Mouse (Mus musculus): ENCODE data around the gene Cyp4a32. TPM values are rescaled to one million over a fixed set of nuclear protein-coding genes. Genes with fewer than 3 reads are reported as not detected.

Cyp4a32 gene
- polyA plus RNA-seq, 1 experiment = not detected

DNA sequence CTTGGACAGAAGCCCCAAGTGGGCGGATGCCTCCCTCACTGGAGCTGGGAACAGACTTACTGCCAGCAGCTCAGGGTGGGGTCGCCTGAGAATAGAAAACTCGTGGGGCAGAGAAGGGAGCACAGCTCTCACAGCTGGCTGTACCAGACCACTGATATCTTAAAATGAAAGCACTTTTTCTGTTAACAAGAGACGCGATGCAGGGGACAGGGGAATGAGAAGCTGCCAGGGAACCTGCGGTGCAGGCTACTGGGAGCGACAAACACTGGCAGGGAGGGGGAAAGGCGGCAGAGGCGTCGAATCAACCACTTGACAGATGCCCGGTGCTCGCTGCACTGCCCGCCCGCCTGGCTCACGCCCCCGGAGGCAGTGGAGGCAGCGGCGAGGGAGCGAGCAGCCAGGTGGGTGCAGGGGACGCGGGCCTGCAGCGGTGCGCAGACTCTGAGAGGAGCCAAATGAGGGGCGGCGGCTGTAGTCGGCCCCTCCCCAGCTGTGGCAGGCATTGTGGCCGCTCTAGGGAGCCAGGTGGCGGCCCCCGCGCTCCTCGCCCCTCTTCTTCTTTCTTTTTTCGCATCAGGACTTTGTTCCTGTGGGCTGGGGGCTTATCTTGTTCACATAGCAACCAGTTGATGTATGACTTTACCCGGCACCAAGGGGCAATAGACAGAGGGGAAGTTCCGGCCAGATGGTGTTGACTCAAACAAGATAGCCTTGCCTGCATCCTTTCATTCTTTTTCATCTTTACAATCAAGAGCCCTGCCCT, 56.5 kb downstream of the Cyp4a32 start:
- H3K27me3 ChIP-seq (ENCODE audit: control insufficient read depth, insufficient read depth, low read length) = no peaks in the 10 kb centered on the region
- no peak for TF ChIP-seq CTCF (IDR thresholded peaks at IDR 0.05; ENCODE audit: control insufficient read depth, insufficient read depth, insufficient replicate concordance, low read depth, low read length)
- H3K4me3 ChIP-seq (ENCODE audit: control insufficient read depth, low read depth, low read length) = no peak overlapping the region
- H3K36me3 ChIP-seq (ENCODE audit: control insufficient read depth, insufficient read depth, low read length) = no peaks in the 10 kb centered on the region
- no peak overlapping the region for H3K27ac ChIP-seq (ENCODE audit: control insufficient read depth, insufficient read depth, low read depth, low read length)
- no peaks in the 10 kb centered on the region for H3K4me1 ChIP-seq (ENCODE audit: control insufficient read depth, insufficient read depth, low read length)

DNA sequence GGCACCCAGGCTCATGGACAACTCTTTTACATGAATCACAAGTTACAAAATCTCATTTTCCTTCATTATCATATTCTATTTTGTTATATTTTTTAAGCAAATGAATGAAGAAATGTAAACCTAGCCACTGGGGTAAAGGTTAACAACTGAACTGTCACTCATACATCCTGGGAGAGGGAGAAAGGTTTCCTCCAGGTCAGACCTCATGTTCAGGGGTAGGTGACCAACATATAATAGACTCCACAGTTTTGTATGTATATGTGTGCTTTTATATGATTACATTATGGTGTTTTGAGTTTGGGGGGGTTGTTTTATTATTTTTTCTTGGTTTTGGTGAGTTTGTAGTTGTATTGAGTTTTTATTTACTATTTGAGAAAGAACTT, 57.1 kb downstream of the Cyp4a32 start:
- TF ChIP-seq CTCF (IDR thresholded peaks at IDR 0.05; ENCODE audit: control insufficient read depth, insufficient read depth, insufficient replicate concordance, low read depth, low read length) = no peak
- TF ChIP-seq POLR2A (IDR thresholded peaks at IDR 0.05; ENCODE audit: control insufficient read depth, low read depth, low read length) = no peak
- Histone ChIP-seq H3K27me3 (ENCODE audit: control insufficient read depth, insufficient read depth, low read length) (no peaks in the 10 kb centered on the region), H3K27ac (ENCODE audit: control insufficient read depth, insufficient read depth, low read depth, low read length) (no peak overlapping the region), H3K4me3 (ENCODE audit: control insufficient read depth, low read depth, low read length) (no peak overlapping the region), H3K4me1 (ENCODE audit: control insufficient read depth, insufficient read depth, low read length) (no peaks in the 10 kb centered on the region), H3K36me3 (ENCODE audit: control insufficient read depth, insufficient read depth, low read length) (no peaks in the 10 kb centered on the region)

DNA sequence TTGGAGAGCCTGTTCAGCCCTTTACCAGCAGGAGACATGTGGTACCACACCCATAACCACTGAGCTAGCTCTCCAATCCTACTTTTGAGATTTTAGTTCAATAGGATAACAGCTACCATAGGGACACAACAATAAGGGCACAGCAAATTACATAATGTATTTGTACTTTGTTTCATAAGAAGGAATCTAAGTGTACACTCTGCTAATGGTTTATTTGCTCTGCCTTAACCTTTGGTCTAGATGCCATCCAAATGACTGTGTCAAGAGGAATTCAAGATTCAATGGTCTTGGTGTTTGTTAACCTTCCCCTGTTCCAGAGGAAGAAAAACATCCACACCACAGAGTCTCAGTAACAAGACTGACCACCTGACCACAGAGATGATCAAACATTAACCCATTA, 58.4 kb downstream of the Cyp4a32 start:
- no peaks in the 10 kb centered on the region for H3K27me3 ChIP-seq (ENCODE audit: control insufficient read depth, insufficient read depth, low read length)
- no peaks in the 10 kb centered on the region for H3K4me1 ChIP-seq (ENCODE audit: control insufficient read depth, insufficient read depth, low read length)
- no peaks in the 10 kb centered on the region for H3K36me3 ChIP-seq (ENCODE audit: control insufficient read depth, insufficient read depth, low read length)
- TF ChIP-seq CTCF (IDR thresholded peaks at IDR 0.05; ENCODE audit: control insufficient read depth, insufficient read depth, insufficient replicate concordance, low read depth, low read length) (no peak), POLR2A (IDR thresholded peaks at IDR 0.05; ENCODE audit: control insufficient read depth, low read depth, low read length) (no peak)
- H3K27ac ChIP-seq (ENCODE audit: control insufficient read depth, insufficient read depth, low read depth, low read length) = no peak overlapping the region
- H3K4me3 ChIP-seq (ENCODE audit: control insufficient read depth, low read depth, low read length) = no peak overlapping the region

Other genes with a start within 250 kb of the Cyp4a32 start
- gene Cyp4a12b, start 189.3 kb upstream of the Cyp4a32 start, polyA plus RNA-seq (2012; rRNA removed) = not detected in 2 replicates
- gene Cyp4a30b, start 148.4 kb upstream of the Cyp4a32 start, polyA plus RNA-seq (2012; rRNA removed) = 0.11 TPM in 1 of 2 replicates, not detected in the other
- gene Cyp4a14, start 104.8 kb upstream of the Cyp4a32 start, polyA plus RNA-seq (2012; rRNA removed) = 0.10 and 0.11 TPM in 2 replicates
- gene Cyp4a10, start 82.7 kb upstream of the Cyp4a32 start, polyA plus RNA-seq (2012; rRNA removed) = 0.05 TPM in 1 of 2 replicates, not detected in the other
- 0.28 TPM in 1 of 2 replicates, not detected in the other for gene Cyp4a31, start 37.3 kb upstream of the Cyp4a32 start, polyA plus RNA-seq (2012; rRNA removed)
- gene Cyp4b1, start 46.8 kb downstream of the Cyp4a32 start, polyA plus RNA-seq (2012; rRNA removed) = 0.93 and 1.2 TPM in 2 replicates
- gene Efcab14, start 136.8 kb downstream of the Cyp4a32 start, polyA plus RNA-seq (2012; rRNA removed) = 18.3 and 21.8 TPM in 2 replicates
- 71.9 and 78.8 TPM in 2 replicates for gene Tex38, start 180.0 kb downstream of the Cyp4a32 start, polyA plus RNA-seq (2012; rRNA removed)
- 11.3 and 12.0 TPM in 2 replicates for gene Atpaf1, start 183.8 kb downstream of the Cyp4a32 start, polyA plus RNA-seq (2012; rRNA removed)
- 9.3 and 12.8 TPM in 2 replicates for gene Mob3c, start 227.1 kb downstream of the Cyp4a32 start, polyA plus RNA-seq (2012; rRNA removed)
- 29.4 and 31.2 TPM in 2 replicates for gene Mknk1, start 238.2 kb downstream of the Cyp4a32 start, polyA plus RNA-seq (2012; rRNA removed)

Measured in testis, adult 2 months (tissue).